Mouse (Mus musculus): Measurements from ENCODE around the gene Vav2.

The Vav2 gene

DNA sequence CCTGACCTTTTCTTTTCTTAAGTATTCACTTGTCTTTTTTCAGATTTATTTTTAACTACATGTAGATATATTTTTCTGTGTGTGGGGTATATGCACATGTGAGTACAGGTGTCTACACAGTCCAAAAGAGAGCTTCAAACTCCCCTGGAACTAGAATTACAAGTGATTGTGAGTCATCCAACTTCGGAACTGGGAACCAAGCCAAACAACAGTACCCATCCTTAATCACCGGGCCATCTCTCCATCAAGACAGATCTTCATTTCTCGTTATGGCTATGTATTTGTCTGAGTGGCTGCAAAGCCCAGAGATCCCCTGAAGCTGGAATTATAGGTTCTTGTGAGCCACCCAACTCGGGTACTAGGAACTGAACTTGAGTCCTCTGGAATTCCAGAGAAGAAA, 61.5 kb downstream of the Vav2 start:
- DNase-seq (ENCODE audit: low spot score): no peak

DNA sequence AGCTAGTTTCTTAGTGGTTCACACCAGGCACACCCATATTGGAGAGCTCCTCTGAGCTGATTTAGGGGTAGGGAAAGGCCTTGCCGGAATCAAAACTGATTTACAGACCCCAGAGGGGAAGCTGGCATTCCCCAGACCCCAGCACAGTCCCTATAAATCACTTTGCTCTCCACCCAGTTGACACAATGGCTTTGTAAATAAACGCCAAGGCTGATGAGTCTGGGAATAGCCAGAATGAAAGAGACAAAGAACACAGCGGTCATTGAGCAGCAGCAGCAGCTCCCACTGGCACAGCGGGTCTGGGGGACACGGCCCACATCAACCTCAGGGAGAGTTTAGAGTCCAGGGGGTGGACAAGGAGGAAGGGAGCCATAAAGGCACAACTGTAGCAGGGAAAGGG, 65.0 kb downstream of the Vav2 start:
- DNase-seq (ENCODE audit: low spot score): peak; percentile 73

GRCm38 (mm10) chr2:27358461-27358860, 68.4 kb downstream of the Vav2 start:
- DNase-seq (ENCODE audit: low spot score): no peak

- DNase-seq (ENCODE audit: low spot score): peak; percentile 32
Measured at GRCm38 (mm10) chr2:27355684-27356083, 71.1 kb downstream of the Vav2 start.

GRCm38 (mm10) chr2:27354610-27355211, 72.1 kb downstream of the Vav2 start:
- DNase-seq (ENCODE audit: low spot score): no peak

- DNase-seq (ENCODE audit: low spot score): no peak
Measured at GRCm38 (mm10) chr2:27352720-27353119, 74.1 kb downstream of the Vav2 start.

GRCm38 (mm10) chr2:27350371-27350770, 76.5 kb downstream of the Vav2 start:
- DNase-seq (ENCODE audit: low spot score): no peak

DNA sequence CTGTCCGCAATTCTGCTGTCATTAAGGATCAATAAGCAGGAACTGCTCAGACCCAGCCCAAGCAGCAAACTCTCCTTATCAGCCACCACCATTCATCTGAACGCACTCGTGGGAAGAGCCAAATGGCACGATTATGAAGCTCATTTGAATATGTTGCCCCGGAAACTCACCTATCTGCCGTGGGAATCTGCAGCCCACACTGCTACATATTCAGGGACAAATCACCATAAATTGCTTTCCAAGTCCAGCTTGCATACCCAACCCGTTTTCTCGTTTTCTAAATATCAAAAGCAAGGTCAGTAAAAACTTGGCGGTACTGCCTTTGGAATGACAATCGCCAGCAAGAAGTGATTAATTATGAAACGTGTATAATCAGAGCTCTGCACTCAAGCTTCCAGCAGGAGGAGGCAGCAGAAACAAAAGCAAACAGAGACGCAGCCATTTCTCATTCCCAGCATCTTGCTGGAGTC, 82.8 kb downstream of the Vav2 start:
- DNase-seq (ENCODE audit: low spot score): no peak

DNA sequence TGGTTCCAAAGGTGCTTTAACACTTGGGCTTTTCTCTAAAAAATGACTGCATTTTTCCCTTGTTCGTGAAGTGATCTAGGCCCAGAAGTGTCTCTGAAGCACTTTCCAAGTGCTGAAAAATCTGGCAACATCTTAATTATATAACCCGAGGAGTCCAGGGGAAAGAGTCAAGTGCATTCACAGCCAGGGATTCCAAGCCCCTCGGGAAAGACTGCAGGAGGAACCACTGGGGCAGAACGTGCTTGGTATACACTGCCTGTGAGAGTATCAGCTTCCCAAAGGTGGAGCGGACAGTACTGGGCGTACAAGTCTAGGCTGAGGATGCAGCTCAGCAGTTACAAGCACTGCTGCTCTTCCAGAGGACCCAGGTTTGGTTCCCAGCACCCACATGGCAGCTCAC, 86.2 kb downstream of the Vav2 start:
- no peak for DNase-seq (ENCODE audit: low spot score)

DNA sequence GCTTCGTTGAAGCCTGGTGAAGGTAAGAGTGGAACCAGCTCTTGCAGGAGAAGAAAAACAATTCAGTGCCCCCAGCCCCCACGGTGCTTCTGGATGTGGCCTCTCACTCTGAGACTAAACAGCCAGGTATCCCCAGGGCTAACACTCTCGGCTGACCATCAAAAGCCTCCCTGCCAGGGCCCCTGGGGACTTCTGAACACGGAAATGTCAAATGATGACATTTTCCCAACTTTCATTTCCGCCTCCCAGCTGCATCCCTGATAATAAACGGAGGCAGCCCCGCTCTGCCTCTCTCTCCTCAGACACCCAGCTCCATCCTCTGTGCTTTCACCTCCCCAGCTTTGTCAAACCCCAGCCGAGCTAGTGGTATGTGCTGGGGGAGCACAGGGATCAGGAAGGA, 87.8 kb downstream of the Vav2 start:
- DNase-seq (ENCODE audit: low spot score): no peak

DNA sequence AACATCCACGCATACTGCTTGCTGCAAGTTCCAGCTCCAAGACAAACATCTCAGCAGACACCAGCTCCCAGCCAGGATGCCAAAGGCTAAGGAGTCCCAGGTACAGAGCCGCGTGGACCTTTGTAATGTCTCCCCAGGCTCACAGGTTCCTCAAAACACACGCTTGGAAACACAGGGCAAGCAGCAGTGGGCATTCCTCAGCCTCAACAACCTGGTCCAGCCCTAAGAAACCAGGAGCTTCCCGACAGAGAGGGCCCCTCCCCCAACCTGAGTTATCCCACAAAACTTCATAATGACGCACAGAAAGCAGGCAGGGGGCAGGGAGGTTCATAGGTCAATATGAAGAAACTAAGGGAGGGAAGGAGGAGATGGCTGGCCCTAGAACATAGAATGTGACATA, 89.6 kb downstream of the Vav2 start:
- no peak for DNase-seq (ENCODE audit: low spot score)

DNA sequence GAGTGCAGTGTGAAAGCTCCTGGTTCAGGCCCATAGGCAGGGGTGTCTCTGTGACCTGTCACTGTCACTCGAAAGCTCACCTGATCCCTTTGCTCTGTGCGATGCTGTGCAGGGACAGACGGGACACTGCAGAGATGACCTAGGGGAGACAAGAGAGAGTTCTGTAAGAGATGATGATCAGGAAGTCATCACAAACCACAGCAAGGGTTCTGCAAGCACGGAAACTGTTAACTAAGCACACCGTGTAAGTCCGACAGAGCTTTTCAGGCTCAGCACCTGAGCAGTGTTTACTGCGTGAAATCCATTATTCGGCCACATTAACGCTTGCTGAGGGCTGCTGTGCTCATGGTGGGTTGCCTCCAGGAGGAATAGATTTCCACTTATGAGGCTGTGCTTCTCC, 90.2 kb downstream of the Vav2 start:
- no peak for DNase-seq (ENCODE audit: low spot score)

GRCm38 (mm10) chr2:27334816-27335215, 92.0 kb downstream of the Vav2 start:
- no peak for DNase-seq (ENCODE audit: low spot score)

- no peak for DNase-seq (ENCODE audit: low spot score)
Measured at GRCm38 (mm10) chr2:27331560-27331959, 95.3 kb downstream of the Vav2 start.

DNA sequence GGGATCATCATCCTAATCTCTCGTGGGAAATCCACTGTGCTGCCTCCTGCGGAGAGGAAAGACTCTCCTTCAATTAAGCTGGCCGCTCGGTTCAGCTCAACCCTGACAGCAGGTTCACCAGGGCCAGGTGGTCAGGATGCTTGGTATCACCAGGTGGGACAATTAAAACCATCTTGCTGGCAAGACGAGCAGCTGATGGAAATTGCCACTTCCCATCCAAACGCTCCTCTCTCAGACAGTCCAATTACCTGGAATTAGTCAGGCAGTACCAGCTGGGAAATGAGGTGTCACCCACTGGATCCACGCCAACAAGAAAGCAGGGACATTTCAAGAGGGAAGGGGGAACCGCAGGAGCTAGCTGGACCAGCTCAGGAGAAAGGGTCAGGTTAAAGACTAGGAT, 96.4 kb downstream of the Vav2 start:
- no peak for DNase-seq (ENCODE audit: low spot score)

DNA sequence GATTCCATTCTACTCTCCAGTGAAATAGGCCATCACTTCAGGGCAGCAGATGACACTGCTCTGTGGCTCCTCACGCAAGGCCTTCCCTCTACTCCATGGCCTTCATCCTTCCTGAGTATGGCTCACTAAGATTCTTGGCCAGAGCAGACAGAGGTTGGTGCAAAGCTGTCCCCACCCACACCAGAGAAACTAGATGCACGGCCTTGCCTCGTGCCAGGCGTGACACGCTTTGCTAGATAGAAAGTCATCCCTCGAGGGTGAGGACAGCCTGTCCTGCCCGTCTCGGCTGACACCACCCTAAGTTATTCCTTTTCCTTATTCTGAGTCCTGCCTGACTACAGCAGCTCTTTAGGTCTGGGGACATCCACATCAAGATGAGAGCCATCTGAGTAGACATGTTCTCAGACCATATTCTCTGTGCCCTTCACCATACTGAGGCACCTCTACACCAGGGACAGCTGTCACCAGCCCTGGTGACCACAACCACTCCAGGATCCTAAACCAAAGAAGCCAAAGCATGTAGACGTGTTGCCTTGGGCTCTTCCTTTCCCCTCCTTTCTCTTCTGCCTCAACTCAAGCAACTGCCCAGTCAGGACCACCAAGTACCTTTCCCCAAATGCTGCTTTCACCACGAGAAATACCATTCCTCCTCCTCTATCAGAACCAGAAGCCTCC, 97.3 kb downstream of the Vav2 start:
- DNase-seq (ENCODE audit: low spot score): no peak

DNA sequence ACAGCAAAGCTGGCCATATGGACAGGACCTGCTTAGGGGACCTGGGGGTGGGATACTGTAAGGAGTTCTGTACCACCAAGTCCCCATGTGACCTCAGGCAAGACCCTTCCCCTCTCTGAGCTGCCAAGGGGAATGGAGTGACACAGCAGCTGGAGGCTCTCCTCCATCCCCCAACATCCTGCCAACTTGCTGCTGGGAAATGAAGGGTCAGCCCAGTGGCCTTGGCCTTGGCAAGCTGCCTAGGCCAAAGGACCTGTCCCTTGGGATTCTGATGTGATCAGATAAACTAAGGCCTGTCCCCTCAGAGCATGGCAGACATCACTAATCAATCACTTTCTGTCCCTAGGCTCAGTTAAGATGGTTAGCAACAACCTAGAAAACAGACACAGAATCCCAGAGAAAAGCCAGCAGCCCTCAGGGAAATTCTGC, 98.2 kb downstream of the Vav2 start:
- peak; percentile 27 for DNase-seq (ENCODE audit: low spot score)

GRCm38 (mm10) chr2:27327886-27328285, 98.9 kb downstream of the Vav2 start:
- no peak for DNase-seq (ENCODE audit: low spot score)

DNA sequence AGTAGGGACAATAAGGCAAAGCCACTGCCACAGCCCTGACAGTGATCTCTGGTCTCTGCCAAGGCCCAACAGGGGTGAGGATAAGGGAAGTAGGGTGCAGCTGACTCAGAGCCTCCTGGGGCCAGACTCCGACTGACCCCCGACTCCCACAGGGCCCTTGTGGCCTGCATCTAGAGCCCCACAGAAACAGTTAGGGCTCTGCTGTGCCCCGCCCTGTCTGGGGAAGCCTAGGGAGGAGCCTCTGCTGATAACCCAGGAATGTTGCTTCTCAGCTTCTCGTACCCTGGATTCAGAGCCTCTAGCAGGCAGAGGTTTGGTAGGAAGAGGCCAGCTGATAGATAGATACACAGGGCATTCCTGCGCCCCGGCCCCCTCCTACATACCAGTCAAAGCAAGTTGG, 99.8 kb downstream of the Vav2 start:
- DNase-seq (ENCODE audit: low spot score): no peak

GRCm38 (mm10) chr2:27326357-27326756, 100.5 kb downstream of the Vav2 start:
- DNase-seq (ENCODE audit: low spot score): peak; percentile 58

DNA sequence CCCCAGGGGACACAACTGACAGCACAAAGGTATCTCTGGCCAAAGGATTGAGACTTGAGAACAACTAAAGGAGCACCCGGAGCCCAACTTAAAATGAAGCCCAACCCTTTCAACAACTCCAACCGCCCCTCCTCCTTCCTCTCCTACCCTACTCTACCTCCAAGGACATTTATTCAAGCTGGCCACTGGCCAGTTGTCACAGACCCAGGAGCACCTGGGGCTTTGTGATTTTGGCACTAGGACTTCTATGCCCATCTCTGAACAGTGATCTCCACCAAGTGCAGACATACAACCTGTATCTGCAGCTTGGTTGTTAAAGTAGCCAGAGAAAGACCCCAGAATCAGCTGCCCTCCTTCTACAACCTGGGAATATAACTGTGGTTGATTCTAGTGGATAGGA, 102.1 kb downstream of the Vav2 start:
- no peak for DNase-seq (ENCODE audit: low spot score)

DNA sequence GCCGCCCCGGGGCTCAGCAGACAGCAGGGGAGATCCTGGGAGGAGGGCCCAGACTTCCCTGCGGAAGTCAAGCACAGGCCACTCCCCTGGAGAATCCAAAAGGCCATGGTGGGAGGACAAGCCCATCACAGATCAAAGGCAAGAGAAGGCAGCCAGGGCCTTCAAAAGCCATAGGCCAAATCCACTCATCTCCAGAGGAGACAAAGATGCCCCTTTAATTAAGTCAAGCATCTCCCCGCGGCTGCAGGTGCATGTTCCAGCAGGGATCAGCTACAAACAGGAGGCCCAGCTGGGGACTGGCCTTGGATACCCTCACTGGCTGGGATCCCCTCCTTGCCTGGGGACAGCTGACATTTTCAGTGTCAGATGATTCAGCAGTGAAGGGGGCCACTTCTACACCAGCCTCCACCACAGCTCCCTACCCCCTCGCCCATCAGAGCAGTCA, 105.4 kb downstream of the Vav2 start:
- DNase-seq (ENCODE audit: low spot score): peak; percentile 32

DNA sequence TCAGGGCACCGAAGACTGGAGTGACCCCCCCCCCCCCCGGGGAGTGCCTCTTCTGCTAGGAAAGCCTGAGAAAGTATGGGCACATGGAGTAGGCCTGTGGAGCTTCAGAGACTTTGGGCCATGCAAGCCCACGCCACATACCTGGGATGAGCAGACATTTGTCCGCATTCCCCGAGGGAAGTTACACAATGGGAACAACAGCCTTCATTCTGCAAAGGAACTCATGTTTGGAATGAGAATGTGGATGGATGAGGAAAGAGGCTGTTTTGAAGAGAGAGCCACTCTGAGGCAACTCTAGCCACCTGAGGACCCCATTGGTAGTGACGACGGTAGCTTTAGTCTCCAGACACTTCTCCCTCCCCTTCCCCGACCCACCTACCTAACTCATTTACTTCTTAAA, 106.0 kb downstream of the Vav2 start:
- no peak for DNase-seq (ENCODE audit: low spot score)

GRCm38 (mm10) chr2:27318606-27319005, 108.2 kb downstream of the Vav2 start:
- no peak for DNase-seq (ENCODE audit: low spot score)
